Mouse (Mus musculus) liver, embryonic 14.5 days (tissue): ENCODE results near the gene Vps54.

Experiments
- CTCF ChIP-seq: IDR thresholded peaks from 2 replicates; pipeline ENCODE4 v1.5.1; 2016; ENCODE audit warnings: antibody characterized with exemption, low read depth, control low read depth
- EP300 ChIP-seq: IDR thresholded peaks from 2 replicates; pipeline ENCODE4 v1.6.1; 2016; ENCODE audit warnings: antibody characterized with exemption, low read depth

DNA sequence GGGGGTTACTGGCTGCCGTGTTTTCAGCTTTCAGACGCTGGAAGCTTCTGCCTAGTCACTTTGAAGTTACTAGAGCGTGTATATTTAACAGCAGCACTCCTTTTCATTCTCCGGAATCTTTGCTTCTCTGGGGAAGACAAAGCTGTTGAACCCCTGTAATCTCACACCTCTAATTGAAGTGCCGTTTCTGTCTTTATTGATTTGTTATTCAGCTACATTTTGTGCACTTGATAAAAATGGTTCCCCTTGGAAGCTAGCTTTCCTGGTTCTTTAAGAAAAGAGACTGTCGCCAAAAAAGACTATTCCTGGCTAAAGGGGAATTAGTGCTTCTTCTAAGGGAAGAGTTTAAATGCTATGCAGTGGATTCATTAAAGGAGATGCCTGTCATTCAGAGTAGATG, 70.4 kb downstream of the Vps54 start:
- no peak for TF ChIP-seq CTCF
- TF ChIP-seq EP300: no peak
